Mouse (Mus musculus) lung, adult 10 weeks (tissue): ENCODE data around the gene Runx1. TPM values are rescaled to one million over a fixed set of nuclear protein-coding genes. Genes with fewer than 3 reads are reported as not detected.

Experiments used
- polyA plus RNA-seq: library from polyadenylated mRNA; stranded (reverse); fragments of 350-450 nt; fragmentation: Illumina TruSeq; extraction: RNeasy Lipid Tissue Mini Kit (QIAGEN cat#74804); gene quantifications from one replicate; pipeline ENCODE4 v1.2.3, GENCODE M21; 2014; ENCODE audit warnings: low read depth, low replicate concordance; ENCODE audit not compliant: insufficient read depth

Runx1 gene
- 5.4 TPM for polyA plus RNA-seq

DNA sequence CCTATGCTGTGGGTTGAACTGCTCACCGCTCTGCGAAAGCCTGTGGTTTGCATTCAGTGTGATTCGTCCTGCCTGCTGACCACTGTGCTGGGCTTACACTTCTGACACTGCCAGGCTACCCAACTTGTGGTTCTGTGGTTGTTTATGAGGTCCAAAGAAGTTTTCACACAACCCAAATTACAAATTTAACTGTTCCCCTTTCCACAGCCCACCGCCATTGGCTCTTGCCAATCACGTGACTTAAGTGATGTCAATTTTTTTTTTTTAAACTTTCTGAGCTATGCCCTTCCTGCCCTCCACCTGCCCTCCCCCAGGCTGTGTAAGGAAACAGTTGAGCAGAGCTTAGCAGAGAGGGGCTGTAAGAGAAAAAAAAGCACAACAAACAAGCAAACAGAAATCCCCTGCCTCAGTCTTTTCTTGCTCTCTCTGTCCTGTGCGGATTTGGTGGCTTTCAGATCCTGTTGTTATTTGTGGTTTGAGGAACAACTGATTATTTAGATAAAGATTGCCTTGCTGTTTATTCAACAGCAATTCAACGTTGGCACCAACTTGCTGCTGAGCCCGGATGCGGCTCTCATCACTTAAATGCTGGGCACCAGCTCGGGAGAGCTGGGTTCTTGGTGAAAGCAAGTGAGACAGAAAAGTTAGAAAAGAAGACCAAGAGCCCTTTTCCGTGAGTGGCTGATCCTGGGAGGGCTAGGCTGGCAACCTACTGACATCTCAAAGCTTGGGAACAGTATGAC is at the start of gene Runx1:
Runx1 (minus strand) TSS at position 242 of the 743 bp plus-strand sequence.

